Mouse (Mus musculus): ENCODE measurements at regions not wholly inside any gene's neighbourhood (a gene's known extent, or its start where the extent isn't known, plus 50 kb on each side); places are given as distances from the start of the nearest gene placed in this dataset.
A peak's percentile ranks its signal among the peaks of the same experiment; 100 is the strongest.

GRCm38 (mm10) chr13:37290636-37291035 is 54.4 kb upstream of the Ly86 start:
- Histone ChIP-seq H3K9me3 (ENCODE audit: control insufficient read depth, low read length) (no peaks in the 10 kb centered on the region), H3K4me1 (ENCODE audit: control insufficient read depth, insufficient read depth, low read length) (no peaks in the 10 kb centered on the region), H3K27ac (replicated peaks; ENCODE audit: low read depth, low read length) (no peak overlapping the region), H3K4me2 (ENCODE audit: low read depth, low read length) (no peak overlapping the region), H3K9ac (ENCODE audit: low read depth, low read length) (no peak overlapping the region), H3K36me3 (ENCODE audit: control insufficient read depth, insufficient read depth, low read length) (no peaks in the 10 kb centered on the region), H3K4me3 (ENCODE audit: low read depth, low read length) (no peak overlapping the region), H3K27me3 (replicated peaks; ENCODE audit: control insufficient read depth, insufficient read depth, low read length) (no peaks in the 10 kb centered on the region)
- ATAC-seq (ENCODE audit: low read depth) (no peak), DNase-seq (ENCODE audit: low spot score) (peak; percentile 34)
- WGBS, result 37% methylated on average over 2 of the region's 2 CpGs

GRCm38 (mm10) chr13:37288993-37289392 is 56.0 kb upstream of the Ly86 start:
- ATAC-seq (ENCODE audit: low read depth) (no peak), DNase-seq (ENCODE audit: low spot score) (no peak)
- H3K27ac ChIP-seq (replicated peaks; ENCODE audit: low read depth, low read length), result no peak overlapping the region
- no peaks in the 10 kb centered on the region for H3K9me3 ChIP-seq (ENCODE audit: control insufficient read depth, low read length)
- 45% methylated on average over 1 of the region's 1 CpGs for WGBS
- no peak overlapping the region for H3K4me3 ChIP-seq (ENCODE audit: low read depth, low read length)
- H3K9ac ChIP-seq (ENCODE audit: low read depth, low read length), result no peak overlapping the region
- H3K27me3 ChIP-seq (replicated peaks; ENCODE audit: control insufficient read depth, insufficient read depth, low read length), result no peaks in the 10 kb centered on the region
- no peaks in the 10 kb centered on the region for H3K36me3 ChIP-seq (ENCODE audit: control insufficient read depth, insufficient read depth, low read length)
- no peaks in the 10 kb centered on the region for H3K4me1 ChIP-seq (ENCODE audit: control insufficient read depth, insufficient read depth, low read length)
- no peak overlapping the region for H3K4me2 ChIP-seq (ENCODE audit: low read depth, low read length)

DNA sequence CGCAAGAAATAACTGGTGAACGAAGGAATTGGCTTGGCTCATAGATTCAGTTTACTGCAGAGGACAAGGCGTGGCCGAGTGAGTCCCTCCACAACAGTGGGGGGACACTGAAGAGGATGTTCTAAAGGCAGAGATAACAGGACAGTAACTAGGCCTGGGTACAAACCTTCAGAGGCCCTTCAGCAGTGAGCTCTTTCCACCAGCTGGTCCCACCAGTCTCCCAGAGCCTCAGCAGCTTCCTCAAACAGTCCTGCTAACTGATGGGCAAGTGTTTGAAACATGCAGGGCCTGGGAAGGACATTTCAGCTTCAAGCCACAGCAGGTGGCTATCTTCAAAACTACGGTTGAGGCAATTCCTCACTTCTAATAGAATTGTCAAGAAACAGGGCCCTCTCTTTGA is 62.5 kb upstream of the Ly86 start:
- Histone ChIP-seq H3K27ac (replicated peaks; ENCODE audit: low read depth, low read length) (no peak overlapping the region), H3K4me3 (ENCODE audit: low read depth, low read length) (no peak overlapping the region), H3K4me1 (ENCODE audit: control insufficient read depth, insufficient read depth, low read length) (no peaks in the 10 kb centered on the region), H3K9ac (ENCODE audit: low read depth, low read length) (no peak overlapping the region), H3K27me3 (replicated peaks; ENCODE audit: control insufficient read depth, insufficient read depth, low read length) (no peaks in the 10 kb centered on the region), H3K36me3 (ENCODE audit: control insufficient read depth, insufficient read depth, low read length) (no peaks in the 10 kb centered on the region), H3K4me2 (ENCODE audit: low read depth, low read length) (no peak overlapping the region), H3K9me3 (ENCODE audit: control insufficient read depth, low read length) (0 out of 2 replicates have a peak, but pooled peaks cover 2% of the 10 kb centered on the region)
- 82% methylated on average over 5 of the region's 5 CpGs for WGBS
- no peak for ATAC-seq (ENCODE audit: low read depth)
- DNase-seq (ENCODE audit: low spot score), result no peak

DNA sequence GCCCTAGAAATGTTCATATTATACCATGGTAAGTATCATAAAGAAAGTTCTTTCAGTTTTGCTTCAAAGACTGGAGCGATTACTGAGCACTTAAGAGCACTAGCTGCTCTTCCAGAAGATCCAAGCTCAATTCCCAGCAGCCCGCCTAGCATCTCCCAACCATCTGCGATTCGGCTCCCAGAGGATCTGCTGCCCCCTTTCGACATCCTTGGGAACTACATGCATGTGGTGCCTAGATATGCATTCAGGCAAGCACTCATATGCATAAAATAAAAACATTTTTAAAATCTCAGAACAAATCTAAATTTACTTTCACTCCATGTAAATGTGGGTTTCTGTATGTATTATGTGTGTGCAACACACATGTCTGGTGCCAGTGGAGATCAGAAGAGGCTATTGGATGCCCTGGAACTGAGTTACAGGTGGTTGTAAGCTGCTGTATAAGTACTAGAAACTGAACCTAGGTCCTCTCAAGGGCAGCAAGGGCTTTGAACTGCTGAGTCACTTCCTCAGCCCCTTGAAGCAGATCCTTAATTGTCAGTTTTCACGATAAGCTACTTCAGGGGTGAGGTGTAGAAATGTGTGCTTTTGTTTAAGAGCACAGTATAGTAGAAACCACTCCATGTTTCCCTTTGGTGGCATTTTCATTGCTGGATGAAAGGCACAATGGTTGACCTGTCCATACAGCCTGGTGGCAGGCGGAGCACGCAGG is 65.8 kb upstream of the Ly86 start:
- Histone ChIP-seq H3K4me1 (ENCODE audit: control insufficient read depth, insufficient read depth, low read length) (no peaks in the 10 kb centered on the region), H3K9ac (ENCODE audit: low read depth, low read length) (no peak overlapping the region), H3K27ac (replicated peaks; ENCODE audit: low read depth, low read length) (no peak overlapping the region), H3K9me3 (ENCODE audit: control insufficient read depth, low read length) (0 out of 2 replicates have a peak, but pooled peaks cover 2% of the 10 kb centered on the region), H3K4me3 (ENCODE audit: low read depth, low read length) (no peak overlapping the region), H3K4me2 (ENCODE audit: low read depth, low read length) (no peak overlapping the region), H3K27me3 (replicated peaks; ENCODE audit: control insufficient read depth, insufficient read depth, low read length) (no peaks in the 10 kb centered on the region), H3K36me3 (ENCODE audit: control insufficient read depth, insufficient read depth, low read length) (no peaks in the 10 kb centered on the region)
- ATAC-seq (ENCODE audit: low read depth), result no peak
- DNase-seq (ENCODE audit: low spot score), result no peak
- 92% methylated on average over 8 of the region's 8 CpGs for WGBS

- Histone ChIP-seq H3K27me3 (replicated peaks; ENCODE audit: control insufficient read depth, insufficient read depth, low read length) (no peaks in the 10 kb centered on the region), H3K9ac (ENCODE audit: low read depth, low read length) (no peak overlapping the region), H3K4me1 (ENCODE audit: control insufficient read depth, insufficient read depth, low read length) (no peaks in the 10 kb centered on the region), H3K36me3 (ENCODE audit: control insufficient read depth, insufficient read depth, low read length) (no peaks in the 10 kb centered on the region), H3K4me3 (ENCODE audit: low read depth, low read length) (no peak overlapping the region), H3K27ac (replicated peaks; ENCODE audit: low read depth, low read length) (no peak overlapping the region), H3K4me2 (ENCODE audit: low read depth, low read length) (no peak overlapping the region), H3K9me3 (ENCODE audit: control insufficient read depth, low read length) (no peaks in the 10 kb centered on the region)
- DNase-seq (ENCODE audit: low spot score), result peak; percentile 69
- ATAC-seq (ENCODE audit: low read depth), result no peak
- WGBS, result 53% methylated on average over 14 of the region's 14 CpGs
These were observed 95.2 kb upstream of the Ly86 start for GRCm38 (mm10) chr13:37249581-37250461.

- Histone ChIP-seq H3K27me3 (replicated peaks; ENCODE audit: control insufficient read depth, insufficient read depth, low read length) (no peaks in the 10 kb centered on the region), H3K27ac (replicated peaks; ENCODE audit: low read depth, low read length) (no peak overlapping the region), H3K36me3 (ENCODE audit: control insufficient read depth, insufficient read depth, low read length) (no peaks in the 10 kb centered on the region), H3K4me2 (ENCODE audit: low read depth, low read length) (no peak overlapping the region), H3K4me1 (ENCODE audit: control insufficient read depth, insufficient read depth, low read length) (no peaks in the 10 kb centered on the region), H3K9me3 (ENCODE audit: control insufficient read depth, low read length) (no peaks in the 10 kb centered on the region), H3K9ac (ENCODE audit: low read depth, low read length) (no peak overlapping the region), H3K4me3 (ENCODE audit: low read depth, low read length) (no peak overlapping the region)
- 86% methylated on average over 1 of the region's 1 CpGs for WGBS
- ATAC-seq (ENCODE audit: low read depth), result no peak
- no peak for DNase-seq (ENCODE audit: low spot score)
These were observed 96.3 kb upstream of the Ly86 start for GRCm38 (mm10) chr13:37248741-37249140.

GRCm38 (mm10) chr13:37240048-37240447 is 105.0 kb upstream of the Ly86 start:
- Histone ChIP-seq H3K9ac (ENCODE audit: low read depth, low read length) (no peak overlapping the region), H3K4me2 (ENCODE audit: low read depth, low read length) (no peak overlapping the region), H3K4me3 (ENCODE audit: low read depth, low read length) (no peak overlapping the region), H3K9me3 (ENCODE audit: control insufficient read depth, low read length) (0 out of 2 replicates have a peak, but pooled peaks cover 5% of the 10 kb centered on the region), H3K27ac (replicated peaks; ENCODE audit: low read depth, low read length) (no peak overlapping the region), H3K27me3 (replicated peaks; ENCODE audit: control insufficient read depth, insufficient read depth, low read length) (no peaks in the 10 kb centered on the region), H3K36me3 (ENCODE audit: control insufficient read depth, insufficient read depth, low read length) (no peaks in the 10 kb centered on the region), H3K4me1 (ENCODE audit: control insufficient read depth, insufficient read depth, low read length) (no peaks in the 10 kb centered on the region)
- 85% methylated on average over 5 of the region's 5 CpGs for WGBS
- DNase-seq (ENCODE audit: low spot score), result no peak
- ATAC-seq (ENCODE audit: low read depth), result no peak

GRCm38 (mm10) chr13:37237285-37237684 is 107.7 kb upstream of the Ly86 start:
- WGBS, result 94% methylated on average over 3 of the region's 3 CpGs
- Histone ChIP-seq H3K36me3 (ENCODE audit: control insufficient read depth, insufficient read depth, low read length) (no peaks in the 10 kb centered on the region), H3K4me3 (ENCODE audit: low read depth, low read length) (no peak overlapping the region), H3K27me3 (replicated peaks; ENCODE audit: control insufficient read depth, insufficient read depth, low read length) (no peaks in the 10 kb centered on the region), H3K9ac (ENCODE audit: low read depth, low read length) (no peak overlapping the region), H3K4me1 (ENCODE audit: control insufficient read depth, insufficient read depth, low read length) (no peaks in the 10 kb centered on the region), H3K27ac (replicated peaks; ENCODE audit: low read depth, low read length) (no peak overlapping the region), H3K4me2 (ENCODE audit: low read depth, low read length) (no peak overlapping the region), H3K9me3 (ENCODE audit: control insufficient read depth, low read length) (0 out of 2 replicates have a peak, but pooled peaks cover 5% of the 10 kb centered on the region)
- ATAC-seq (ENCODE audit: low read depth), result no peak
- no peak for DNase-seq (ENCODE audit: low spot score)
